In genomic region chr6:127155468-127155867, GRCm38 (mm10) we compare ENCODE assay signal across 7 mouse cellular contexts. TPM values are rescaled to one million over a fixed set of nuclear protein-coding genes. Genes with fewer than 3 reads are reported as not detected.
DNase-seq lines count a peak whose midpoint lies in the region; ATAC-seq and TF ChIP-seq lines count a peak whose summit lies in the region.

No protein-coding gene starts in this region.

- peak overlapping the region; percentile 64 for H3K27ac ChIP-seq in heart, embryonic 16.5 days (ENCODE audit: low read length)
- H3K27ac ChIP-seq in limb, embryonic 14.5 days (replicated peaks; ENCODE audit: low read depth, low read length), result peak overlapping the region; percentile 94

- DNase-seq in ES-CJ7 (ENCODE audit: low read depth, low spot score), result peak; percentile 45
- DNase-seq in adrenal gland, postnatal 25 days, result peak; percentile 24
- no peak for DNase-seq in limb, embryonic 14.5 days (ENCODE audit: low spot score)
- peak; percentile 39 to 52 for DNase-seq in natural killer cell, adult 2 months (ENCODE audit: low spot score in 2 of 2)
- DNase-seq in layer of hippocampus, postnatal 36 days, result no peak
- DNase-seq in gastrocnemius, adult 8-10 months (ENCODE audit: low spot score in 2 of 2), result no peak

- ATAC-seq in heart, embryonic 16.5 days (replicated peaks; ENCODE audit: extremely low read depth, insufficient read depth, low FRiP score), result no peak
- ATAC-seq in limb, embryonic 14.5 days (ENCODE audit: low FRiP score, low read depth), result no peak

- H3K36me3 ChIP-seq in heart, embryonic 16.5 days (ENCODE audit: control insufficient read depth, insufficient read depth), result no peaks in the 10 kb centered on the region
- H3K36me3 ChIP-seq in limb, embryonic 14.5 days (ENCODE audit: control insufficient read depth, insufficient read depth, low read length), result no peaks in the 10 kb centered on the region

- H3K9ac ChIP-seq in heart, embryonic 16.5 days (ENCODE audit: low read length), result peak overlapping the region; percentile 70
- peak overlapping the region; percentile 56 for H3K9ac ChIP-seq in limb, embryonic 14.5 days (ENCODE audit: low read depth, low read length, severe bottlenecking)

- no peaks in the 10 kb centered on the region for H3K9me3 ChIP-seq in heart, embryonic 16.5 days (replicated peaks; ENCODE audit: control insufficient read depth, low read length)
- H3K9me3 ChIP-seq in limb, embryonic 14.5 days (ENCODE audit: control insufficient read depth, low read length), result no peaks in the 10 kb centered on the region

- H3K4me1 ChIP-seq in heart, embryonic 16.5 days (ENCODE audit: control insufficient read depth, insufficient read depth, low read length), result peaks cover 33% of the 10 kb centered on the region
- H3K4me1 ChIP-seq in limb, embryonic 14.5 days (ENCODE audit: control insufficient read depth, insufficient read depth, low read length), result peaks cover 24% of the 10 kb centered on the region

- peak overlapping the region; percentile 84 for H3K4me2 ChIP-seq in heart, embryonic 16.5 days (ENCODE audit: low read depth, low read length)
- peak overlapping the region; percentile 95 for H3K4me2 ChIP-seq in limb, embryonic 14.5 days (replicated peaks; ENCODE audit: low read depth, low read length, severe bottlenecking)

- peak overlapping the region; percentile 75 for H3K4me3 ChIP-seq in heart, embryonic 16.5 days (ENCODE audit: low read length)
- peak overlapping the region; percentile 87 for H3K4me3 ChIP-seq in limb, embryonic 14.5 days (replicated peaks; ENCODE audit: low read length)

- no peaks in the 10 kb centered on the region; the same call in 1 of the 2 replicates for H3K27me3 ChIP-seq in heart, embryonic 16.5 days (ENCODE audit: control insufficient read depth, insufficient read depth, low read length)
- H3K27me3 ChIP-seq in limb, embryonic 14.5 days (ENCODE audit: control insufficient read depth, insufficient read depth, low read length), result no peaks in the 10 kb centered on the region

- no peak for TF ChIP-seq POLR2A in limb, embryonic 14.5 days (IDR thresholded peaks at IDR 0.05; ENCODE audit: borderline replicate concordance, extremely low read depth, insufficient read depth, insufficient read length)

- 2% methylated on average over 15 of the region's 15 CpGs for WGBS in heart, embryonic 16.5 days
- WGBS in limb, embryonic 14.5 days, result 3% methylated on average over 15 of the region's 15 CpGs

RNA-seq across cellular contexts. Expression of gene Ccnd2, which starts 3.5 kb away (rescaled TPM):
- total RNA-seq in adrenal gland, postnatal 25 days (2021), result 233 and 374 TPM in 2 replicates
- 450 and 476 TPM in 2 replicates for polyA plus RNA-seq in heart, embryonic 16.5 days (2015; fragmentation: Nextera tagmentation; extraction: Ambion mirVana)
- 143 and 170 TPM in 2 replicates for polyA plus RNA-seq in limb, embryonic 14.5 days (2012; rRNA removed)
- polyA plus RNA-seq in limb, embryonic 14.5 days (2014; fragmentation: Nextera tagmentation; extraction: Ambion mirVana), result 1,147 and 1,270 TPM in 2 replicates
- 100 to 1,000 TPM; 144 to 150 TPM for total RNA-seq in layer of hippocampus, postnatal 36 days (2021)
- total RNA-seq in gastrocnemius, adult 8-10 months (2022), result 10 to 100 TPM in 2 of 4 experiments, 1 to 10 TPM in 2; 5.0 to 16.2 (median 9.6) TPM

RNA-seq across cellular contexts. Expression of gene Tigar, which starts 46.1 kb away (rescaled TPM):
- total RNA-seq in adrenal gland, postnatal 25 days (2021), result 16.1 and 22.9 TPM in 2 replicates
- polyA plus RNA-seq in heart, embryonic 16.5 days (2015; fragmentation: Nextera tagmentation; extraction: Ambion mirVana), result 7.7 and 8.2 TPM in 2 replicates
- polyA plus RNA-seq in limb, embryonic 14.5 days (2012; rRNA removed), result 3.4 and 4.1 TPM in 2 replicates
- 3.2 and 3.3 TPM in 2 replicates for polyA plus RNA-seq in limb, embryonic 14.5 days (2014; fragmentation: Nextera tagmentation; extraction: Ambion mirVana)
- total RNA-seq in layer of hippocampus, postnatal 36 days (2021), result 10 to 100 TPM; 27.6 to 31.7 TPM
- total RNA-seq in gastrocnemius, adult 8-10 months (2022), result 100 to 1,000 TPM; 119 to 144 (median 138) TPM

Comparison
In these comparisons a context has a peak if more than half of its experiments do, and no peak if none do; other contexts are left out.
1. DNase-seq: peak in ES-CJ7 (single experiment), adrenal gland, postnatal 25 days (single experiment) and natural killer cell, adult 2 months (2 of 2); none in limb, embryonic 14.5 days (single experiment), layer of hippocampus, postnatal 36 days (0 of 2) and gastrocnemius, adult 8-10 months (0 of 2).
2. RNA of gene Ccnd2, which starts 3.5 kb away (total RNA-seq): 233 to 374 TPM in adrenal gland, postnatal 25 days and 144 to 150 TPM in layer of hippocampus, postnatal 36 days; 5.0 to 16.2 TPM in gastrocnemius, adult 8-10 months; every median in the first group is over 4 times any median in the second.